Mouse (Mus musculus): ENCODE data around the gene C530008M17Rik.

Gene C530008M17Rik

DNA sequence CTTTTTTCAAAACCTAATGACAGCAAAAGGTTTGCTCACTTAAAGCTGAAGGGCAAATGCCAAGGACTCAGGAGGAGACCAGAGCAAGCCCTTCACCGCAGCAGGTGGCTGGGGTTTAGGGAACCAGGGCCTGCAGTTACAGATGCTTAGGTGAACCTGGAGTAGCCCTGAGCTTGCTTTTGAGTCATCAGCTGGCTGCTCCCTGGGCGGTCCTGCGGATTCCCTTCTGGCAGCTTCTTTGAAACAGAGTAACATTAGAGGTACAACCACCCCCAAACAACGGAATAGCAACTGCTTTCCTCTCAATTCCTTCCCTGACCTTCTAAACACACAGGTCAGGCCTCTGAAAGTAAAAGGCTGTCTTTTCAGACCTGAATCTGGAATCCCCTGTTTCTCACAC, 116.5 kb downstream of the C530008M17Rik start:
- in situ Hi-C loops (cut with MboI, MseI), result no loop called here

DNA sequence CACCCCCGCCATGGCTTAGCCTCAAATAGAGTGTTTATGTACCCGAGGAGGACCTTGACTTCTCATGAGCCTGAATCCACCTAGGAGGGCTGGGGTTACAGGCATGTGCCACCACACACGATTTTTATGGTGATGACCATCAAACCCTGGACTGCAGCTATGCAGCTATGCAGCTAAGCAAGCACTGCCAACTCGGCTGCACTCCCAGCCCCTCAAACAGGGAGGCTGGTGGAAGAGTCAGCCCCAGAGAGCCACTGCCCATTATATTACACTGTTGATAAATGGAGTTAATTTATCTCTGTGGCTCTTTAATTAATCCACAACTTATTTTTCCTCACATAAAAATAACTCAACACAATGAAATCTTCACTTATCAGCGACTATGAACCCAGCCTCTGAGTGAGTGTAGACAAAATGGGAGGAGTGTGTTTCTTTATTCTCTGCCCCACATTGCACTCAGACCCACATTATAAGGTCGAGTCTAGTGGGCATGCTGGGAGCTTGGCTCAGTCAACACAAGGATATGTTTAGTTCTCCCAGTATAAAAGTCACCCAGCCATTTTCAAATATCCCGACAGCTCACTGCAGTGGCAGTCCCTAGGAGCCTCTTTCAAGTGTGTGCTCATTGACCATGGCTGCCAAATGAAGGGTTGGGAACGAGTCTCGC, 117.3 kb downstream of the C530008M17Rik start:
- in situ Hi-C loops (cut with MboI, MseI), result no loop called here

DNA sequence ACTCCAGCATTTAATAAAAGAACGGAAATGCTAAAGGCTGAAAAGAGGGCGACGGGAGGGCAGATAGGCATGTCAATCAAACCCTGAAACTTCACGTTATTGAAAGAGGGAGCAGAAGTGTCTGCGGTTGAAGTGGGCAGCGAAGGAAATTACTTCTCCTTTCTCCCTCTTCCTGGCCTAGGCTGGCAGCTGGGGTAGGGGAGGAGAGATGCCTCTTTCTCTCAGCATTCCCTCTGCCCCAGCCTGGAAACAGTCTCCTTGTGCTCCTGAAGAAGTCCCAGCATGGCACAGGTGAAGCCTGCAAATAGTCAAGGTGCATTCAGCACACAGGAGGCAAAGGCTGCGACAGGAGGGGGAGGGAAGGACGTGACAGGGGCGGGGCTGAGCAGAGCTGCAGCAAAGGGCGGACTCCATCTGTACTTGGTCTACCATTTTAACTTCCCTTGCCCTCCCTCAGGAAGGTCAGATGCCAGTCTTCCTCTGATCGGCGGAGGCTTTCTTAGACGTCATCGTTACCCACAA, 122.8 kb downstream of the C530008M17Rik start:
- in situ Hi-C loops (cut with MboI, MseI), result no loop called here

DNA sequence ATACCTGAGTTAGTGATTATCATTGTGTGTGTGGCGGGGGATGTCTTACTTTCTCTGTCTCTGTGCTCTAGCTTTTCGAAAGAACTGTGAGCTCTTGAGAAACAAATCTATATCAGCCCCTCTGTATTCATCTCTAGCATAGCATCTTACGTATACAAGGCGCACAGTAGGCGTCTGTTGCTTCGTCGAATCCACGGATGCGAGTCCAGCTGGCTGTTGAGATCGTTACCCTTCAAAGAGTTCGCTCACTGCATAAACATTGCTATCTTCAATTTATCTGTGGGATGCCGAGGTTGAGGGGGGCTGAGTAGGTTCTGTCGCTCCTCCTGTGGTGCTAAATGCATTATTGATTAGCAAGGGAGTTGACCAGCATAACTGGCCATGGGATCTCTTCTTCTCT, 125.6 kb downstream of the C530008M17Rik start:
- in situ Hi-C loops (cut with MboI, MseI), result no loop called here

DNA sequence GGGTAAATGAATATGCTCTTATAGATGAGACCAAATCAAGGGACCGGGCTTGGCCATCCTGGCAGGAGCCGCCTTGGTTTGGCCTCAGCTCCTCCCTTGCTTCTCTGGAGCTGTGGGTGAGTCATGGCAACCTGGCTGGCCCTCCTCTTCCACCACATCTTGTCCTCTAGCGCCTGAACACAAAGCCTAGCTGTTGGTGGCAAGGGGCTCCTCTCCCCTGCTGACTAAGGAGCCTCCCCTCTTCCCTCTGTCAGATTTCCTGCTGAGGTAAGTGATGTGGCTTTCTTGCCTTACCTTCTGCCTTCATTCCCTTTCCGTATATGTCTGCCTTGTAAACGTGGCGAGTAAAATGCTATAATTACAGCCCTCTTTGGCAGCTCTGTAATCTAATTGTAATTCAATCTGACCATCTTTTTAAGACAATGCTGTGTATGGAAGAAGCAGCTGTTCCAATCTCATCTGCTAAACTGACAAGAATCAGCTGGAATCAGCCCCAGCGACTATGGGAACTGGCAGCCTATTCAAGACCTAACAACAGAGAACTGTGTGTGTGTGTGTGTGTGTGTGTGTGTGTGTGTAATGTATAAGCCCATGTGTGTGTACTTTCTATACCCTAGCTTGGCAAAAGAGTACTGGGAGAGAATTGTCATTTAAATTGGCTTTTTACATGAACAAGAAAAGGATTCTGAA, 126.2 kb downstream of the C530008M17Rik start:
- in situ Hi-C loops (cut with MboI, MseI), result no loop called here

DNA sequence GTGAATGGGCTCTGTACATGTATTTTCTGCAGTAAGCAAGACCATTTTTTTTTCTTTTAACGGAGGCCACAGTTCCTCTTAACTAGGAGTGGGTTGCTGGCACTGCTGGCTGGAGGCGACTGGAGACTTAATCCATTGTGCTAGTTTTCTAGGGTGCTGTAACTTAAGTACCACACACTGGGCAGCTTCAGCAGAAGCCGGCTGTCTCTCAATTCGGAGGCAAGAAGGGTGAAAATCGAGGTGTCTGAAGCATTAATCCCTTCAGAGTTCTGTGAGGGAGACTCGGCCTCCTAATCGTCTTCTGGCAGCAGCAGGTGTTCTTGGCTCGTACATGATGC, 126.8 kb downstream of the C530008M17Rik start:
- in situ Hi-C loops (cut with MboI, MseI), result no loop called here

DNA sequence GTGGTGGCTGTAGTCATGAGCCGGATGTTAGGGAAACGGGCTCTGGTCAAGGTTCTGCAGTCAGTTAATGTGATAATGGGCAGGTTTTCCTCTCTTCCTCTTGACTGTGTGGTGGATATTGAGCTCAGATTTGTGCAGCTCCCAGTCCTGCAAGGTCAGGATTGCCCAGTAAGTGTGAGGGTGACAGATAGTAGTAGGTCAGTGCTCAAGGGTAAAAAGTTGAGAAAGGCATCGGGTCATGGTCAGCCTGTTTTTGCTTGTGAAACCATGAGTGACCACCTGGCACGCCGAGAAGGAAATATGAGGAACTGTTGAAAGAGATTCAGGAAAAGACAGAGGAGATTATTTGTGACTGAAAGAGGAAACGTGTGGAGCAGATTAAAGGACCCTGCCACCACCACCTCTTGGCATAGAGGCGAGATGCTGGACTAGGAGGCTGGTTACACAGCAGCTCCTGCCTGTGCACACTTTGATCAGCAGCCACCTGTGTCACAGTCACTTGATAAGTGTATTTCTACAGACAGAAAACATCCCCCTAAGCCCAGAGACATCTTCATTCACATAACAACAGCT, 127.9 kb downstream of the C530008M17Rik start:
- in situ Hi-C loops (cut with MboI, MseI), result no loop called here

DNA sequence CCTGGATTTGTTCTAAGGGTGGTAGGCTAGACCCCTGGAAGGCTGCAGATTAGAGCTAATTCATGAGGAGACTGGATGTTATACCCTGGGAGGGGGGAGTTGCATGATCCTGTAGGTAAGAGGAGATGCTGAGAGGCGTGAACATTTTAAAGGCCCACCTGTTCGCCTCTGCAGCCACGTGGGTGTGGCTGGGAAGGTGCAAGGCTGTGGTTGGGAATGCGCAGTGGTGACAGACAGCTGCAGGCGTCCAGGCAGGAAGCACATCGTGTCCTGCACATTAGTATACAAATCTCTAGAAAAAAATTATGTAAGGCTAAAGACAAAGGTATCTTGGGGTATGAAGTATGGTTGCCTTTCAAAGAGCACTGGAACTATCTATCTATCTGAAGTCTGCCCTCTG, 128.7 kb downstream of the C530008M17Rik start:
- in situ Hi-C loops (cut with MboI, MseI), result no loop called here

DNA sequence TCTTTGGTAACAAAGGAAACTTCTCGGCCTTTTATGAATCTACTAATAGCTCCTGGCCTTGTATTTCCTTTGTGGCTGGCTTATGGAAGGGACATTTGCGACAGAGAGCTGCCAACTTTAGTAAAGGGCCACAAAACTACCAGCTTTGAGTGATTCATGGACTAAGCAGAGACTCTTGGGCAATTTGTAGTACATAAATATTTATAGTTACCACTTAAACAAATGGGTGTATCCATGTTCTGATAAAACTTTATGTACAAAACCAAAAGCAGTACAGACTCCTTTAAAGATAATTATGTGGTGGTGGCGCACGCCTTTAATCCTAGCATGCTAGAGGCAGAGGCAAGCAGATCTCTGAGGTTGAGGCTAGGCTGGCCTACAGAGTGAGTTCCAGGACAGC, 133.6 kb downstream of the C530008M17Rik start:
- in situ Hi-C loops (cut with MboI, MseI), result no loop called here

DNA sequence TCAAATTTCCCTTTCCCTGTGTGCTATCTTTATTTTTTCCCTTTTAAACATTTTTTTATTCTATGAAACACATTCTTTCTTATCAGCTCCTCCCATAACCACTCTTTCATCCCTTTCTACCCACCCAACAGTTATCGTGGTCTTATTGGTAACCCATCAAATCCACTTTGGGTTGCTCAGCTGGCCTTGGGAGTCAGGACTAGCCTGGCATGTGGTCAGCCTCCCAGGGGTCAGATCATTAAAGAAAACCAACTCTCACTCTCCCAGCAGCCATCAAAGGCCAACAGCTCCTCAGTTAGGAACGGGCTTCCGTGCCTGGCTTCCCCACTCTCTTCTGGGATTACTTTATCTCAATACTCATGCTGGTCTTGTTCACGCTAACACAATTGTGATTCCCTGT, 135.0 kb downstream of the C530008M17Rik start:
- in situ Hi-C loops (cut with MboI, MseI), result no loop called here

DNA sequence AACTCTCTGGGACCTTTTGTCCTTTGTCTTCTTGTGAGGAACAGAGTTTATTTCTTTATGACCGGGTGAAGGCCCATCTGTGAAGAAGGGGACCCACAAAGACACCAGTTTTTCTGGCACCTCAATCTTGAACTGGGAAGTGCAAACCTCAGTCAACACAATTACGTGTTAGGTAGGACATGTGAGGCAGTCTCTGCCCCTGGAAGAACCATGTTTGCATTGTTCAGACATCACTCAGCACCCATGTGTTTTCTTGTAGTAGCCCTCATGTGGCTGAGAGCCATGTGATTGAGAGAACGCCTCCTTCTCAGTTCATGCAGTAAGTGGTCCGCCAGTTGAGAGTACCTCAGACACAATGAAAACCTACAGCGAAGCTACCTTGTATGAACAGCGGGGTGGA, 136.4 kb downstream of the C530008M17Rik start:
- in situ Hi-C loops (cut with MboI, MseI), result no loop called here

DNA sequence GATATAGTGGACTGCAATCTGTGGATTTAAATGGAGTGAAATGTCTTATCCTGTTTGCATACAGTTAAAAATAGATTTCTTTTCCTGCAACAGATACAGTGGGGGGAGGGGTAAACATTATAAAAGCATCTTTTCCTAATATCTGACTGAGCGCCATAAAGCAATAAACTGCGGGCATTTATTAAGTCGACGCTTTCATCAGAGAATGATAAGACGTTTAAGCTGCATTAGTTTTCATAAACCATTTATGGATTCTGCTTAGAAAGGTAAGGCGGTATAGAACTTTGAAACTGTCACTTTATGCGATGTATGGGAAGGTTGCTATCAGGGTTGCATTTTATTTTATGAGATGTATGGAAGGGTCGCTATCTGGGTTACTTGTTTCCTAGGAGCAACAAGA, 141.7 kb downstream of the C530008M17Rik start:
- in situ Hi-C loops (cut with MboI, MseI), result no loop called here

DNA sequence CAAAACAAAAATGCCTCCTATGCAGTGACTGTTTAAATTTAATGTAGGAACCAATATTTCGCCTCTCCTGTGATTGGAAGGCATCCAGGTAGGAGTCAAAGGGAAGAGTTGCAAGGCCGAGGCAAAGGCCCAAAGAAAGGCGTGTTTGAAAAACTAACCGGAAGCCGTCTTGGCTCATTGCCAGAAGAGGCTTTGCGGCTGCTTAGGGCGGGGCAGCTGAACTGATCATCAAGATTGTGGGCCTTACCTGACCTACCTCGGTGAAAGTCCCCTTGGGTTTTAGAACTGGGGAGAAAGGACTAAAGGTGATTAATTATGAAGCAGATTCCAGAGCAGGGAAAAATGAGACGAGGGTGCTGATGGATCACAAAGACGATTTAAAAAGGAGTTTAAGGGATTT, 143.2 kb downstream of the C530008M17Rik start:
- in situ Hi-C loops (cut with MboI, MseI), result no loop called here

DNA sequence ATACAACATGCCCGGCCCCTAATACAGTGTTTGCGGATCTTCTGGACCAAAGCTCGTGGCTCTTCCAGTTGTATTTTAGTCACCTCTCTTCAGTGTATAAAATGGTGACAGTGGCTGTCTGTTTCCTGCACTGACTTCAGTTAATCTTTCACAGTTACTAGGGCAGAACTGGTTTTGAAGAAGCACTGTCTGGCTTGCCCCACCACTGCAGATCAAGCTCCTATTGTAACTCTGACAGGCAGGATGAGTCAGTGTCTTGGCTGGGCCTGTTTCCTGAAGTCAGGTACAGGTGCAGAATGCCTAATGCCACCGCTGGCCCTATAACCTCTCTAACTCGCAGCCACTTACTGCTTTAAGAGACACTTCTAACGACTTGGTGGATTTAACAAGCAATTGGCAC, 152.7 kb downstream of the C530008M17Rik start:
- in situ Hi-C loops (cut with MboI, MseI), result no loop called here

DNA sequence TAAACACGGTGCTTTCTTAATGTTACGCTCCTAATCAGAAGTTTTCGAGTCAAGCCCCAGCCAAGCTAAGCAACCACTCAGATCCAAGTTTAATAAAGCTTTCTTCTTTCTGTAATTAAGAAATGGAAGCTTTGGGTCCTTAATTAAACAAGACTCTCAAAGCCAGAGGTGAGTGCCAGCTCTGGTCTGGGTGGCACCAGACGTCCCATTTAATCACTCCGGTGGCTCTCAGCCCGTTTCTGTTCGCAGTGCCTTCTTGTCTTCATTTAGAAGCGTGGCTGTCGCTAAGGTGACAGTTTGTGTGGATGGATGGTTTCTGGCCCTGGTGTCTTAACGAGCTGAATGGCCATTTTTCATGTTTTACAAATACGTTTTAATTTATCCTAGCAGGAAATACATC, 158.7 kb downstream of the C530008M17Rik start:
- in situ Hi-C loops (cut with MboI, MseI), result no loop called here

DNA sequence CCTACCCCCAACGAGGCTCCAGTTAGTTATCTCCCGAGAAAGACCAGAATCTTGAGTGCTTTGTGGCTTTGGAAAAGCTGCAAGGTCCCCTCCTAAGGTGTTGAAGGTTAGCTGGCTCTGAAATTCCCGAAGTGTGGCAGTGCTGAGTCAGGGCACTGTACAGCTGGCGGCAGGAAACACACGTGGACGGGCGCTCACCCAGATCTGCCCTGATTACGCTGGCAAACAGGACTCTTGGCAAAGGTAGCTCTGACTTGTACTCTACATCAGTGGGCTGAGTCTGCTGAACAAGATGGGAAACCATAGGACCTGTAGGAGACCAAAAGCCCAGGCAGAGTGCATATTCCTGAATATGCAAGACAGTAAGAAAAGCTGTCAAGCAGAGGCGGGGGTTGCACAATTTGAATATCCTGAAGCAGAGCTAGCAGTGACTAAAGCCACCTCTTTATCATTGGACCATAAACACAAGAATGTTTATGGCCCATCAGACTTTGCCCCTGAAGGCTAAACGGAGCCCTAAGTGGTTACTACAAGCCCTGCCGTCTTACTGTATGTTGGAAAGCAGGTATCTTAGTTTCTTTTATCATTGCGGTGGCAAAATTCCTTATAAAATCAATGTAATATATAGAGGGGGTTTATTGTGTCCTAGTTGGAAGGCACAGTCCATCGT, 159.6 kb downstream of the C530008M17Rik start:
- in situ Hi-C loops (cut with MboI, MseI), result no loop called here

DNA sequence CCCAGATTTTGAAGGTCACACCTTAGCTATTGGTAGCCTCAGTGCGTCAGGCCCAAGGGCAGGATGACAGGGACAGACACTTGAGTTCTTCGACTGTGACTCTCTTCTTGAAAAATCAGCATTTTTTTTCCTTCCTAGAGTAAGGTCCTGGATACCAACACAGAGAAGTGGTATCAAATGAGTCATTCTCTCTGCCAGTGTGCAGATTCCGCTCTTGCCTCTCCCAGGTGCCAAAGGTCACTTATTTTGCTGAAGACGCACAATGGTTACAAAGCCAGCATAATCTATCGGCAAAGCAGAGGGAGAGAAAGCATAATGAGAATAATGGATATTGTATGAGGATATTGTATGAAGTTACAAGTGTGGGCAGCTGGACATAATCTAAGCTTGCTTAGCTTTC, 160.4 kb downstream of the C530008M17Rik start:
- in situ Hi-C loops (cut with MboI, MseI), result no loop called here

DNA sequence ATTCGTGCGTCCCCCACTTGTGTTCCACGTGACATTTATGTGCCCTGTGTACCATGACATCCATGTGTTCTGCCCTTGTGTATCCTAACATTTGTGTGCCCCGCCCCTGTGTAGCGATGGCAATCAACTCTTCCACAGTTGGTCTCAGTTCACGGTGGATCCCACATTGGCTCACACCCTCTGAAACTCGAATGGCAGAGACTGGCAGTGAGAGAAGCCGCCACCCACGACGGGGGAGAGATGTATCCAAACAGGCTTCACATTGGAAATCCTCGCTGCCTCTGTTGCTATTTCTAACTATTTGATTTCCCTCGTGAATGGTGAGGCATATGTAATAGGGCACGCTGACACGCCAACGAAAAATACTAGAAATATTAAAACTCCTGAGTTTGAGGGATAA, 161.4 kb downstream of the C530008M17Rik start:
- in situ Hi-C loops (cut with MboI, MseI), result no loop called here

DNA sequence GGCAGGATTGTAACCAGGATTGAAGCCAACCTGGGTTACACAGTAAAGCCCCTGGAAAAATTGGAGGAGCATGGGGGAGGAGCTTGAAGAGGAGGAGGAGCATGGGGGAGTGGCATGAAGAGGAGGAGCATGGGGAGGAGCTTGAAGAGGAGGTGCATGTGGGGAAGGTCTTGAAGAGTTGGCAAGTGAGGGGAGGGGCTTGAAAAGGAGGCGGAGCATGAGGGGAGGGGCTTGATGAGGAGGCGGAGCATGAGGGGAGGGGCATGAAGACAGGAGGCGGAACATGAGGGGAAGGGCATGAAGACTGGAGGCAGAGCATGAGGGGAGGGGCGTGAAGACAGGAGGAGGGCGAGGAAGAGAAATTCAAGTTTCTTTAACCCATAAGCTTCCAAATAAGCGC, 162.5 kb downstream of the C530008M17Rik start:
- in situ Hi-C loops (cut with MboI, MseI), result no loop called here

DNA sequence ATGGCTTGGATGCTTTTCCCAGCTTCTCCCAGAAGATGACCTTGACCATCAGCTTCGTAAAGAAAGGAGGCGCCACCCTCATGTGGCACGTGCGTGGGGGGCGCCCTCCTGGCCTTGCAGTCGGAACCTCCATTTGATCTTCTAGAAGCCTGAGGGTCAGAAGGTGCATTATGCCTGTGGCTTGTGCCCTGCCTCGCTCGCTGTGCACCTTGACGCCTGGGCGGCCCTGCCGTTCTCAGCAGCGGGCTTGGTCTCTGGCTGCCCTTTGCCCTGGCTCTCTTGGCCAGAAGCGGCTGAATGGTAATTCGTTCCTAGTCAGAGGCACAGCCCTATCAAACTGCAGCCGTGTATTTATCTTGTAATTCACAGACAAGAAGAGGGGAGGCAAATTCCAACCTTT, 165.8 kb downstream of the C530008M17Rik start:
- in situ Hi-C loops (cut with MboI, MseI), result no loop called here

DNA sequence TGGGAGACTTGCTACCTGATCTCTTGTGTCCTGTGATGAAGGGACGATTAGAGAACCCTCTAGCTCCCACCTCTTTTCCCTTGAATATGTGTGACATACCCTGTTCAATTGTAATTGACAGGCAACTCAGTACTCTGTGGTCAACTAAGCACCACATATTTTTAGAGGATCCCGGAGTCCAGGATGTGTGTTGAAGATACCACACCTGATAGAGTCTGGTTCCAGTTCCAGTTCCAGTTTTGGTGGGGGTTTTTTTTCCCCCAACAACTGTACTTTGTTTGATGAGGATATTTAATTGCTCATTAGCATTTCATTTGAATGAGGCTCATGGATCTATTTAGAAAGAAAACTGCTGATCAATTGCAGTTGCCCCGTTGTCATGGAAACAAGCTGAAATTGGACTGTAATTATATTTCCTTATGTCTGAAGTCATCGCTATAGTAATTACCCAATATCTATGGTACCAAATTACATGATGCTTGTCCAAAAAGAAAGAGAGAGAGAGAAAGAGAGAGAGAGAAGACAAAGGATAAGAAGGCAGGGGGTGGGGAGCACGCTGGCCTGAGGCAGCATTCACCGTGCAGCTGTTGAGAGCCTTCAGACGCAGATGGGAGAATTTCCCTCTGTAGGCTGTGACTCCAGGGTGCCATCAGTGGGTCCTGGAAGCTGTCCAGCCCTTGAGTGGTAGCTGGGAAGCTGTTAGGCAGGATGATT, 172.4 kb downstream of the C530008M17Rik start:
- in situ Hi-C loops (cut with MboI, MseI), result no loop called here
